Mouse (Mus musculus) myocyte (in vitro differentiated cells): ENCODE data around the gene Asna1. TPM values are rescaled to one million over a fixed set of nuclear protein-coding genes. Genes with fewer than 3 reads are reported as not detected.

ENCODE experiments used
- H3K27me3 ChIP-seq: one replicate; pipeline ENCODE4 v1.6.1; 2011; ENCODE audit not compliant: control insufficient read depth, insufficient read depth, insufficient read length
- H3K36me3 ChIP-seq: one replicate; pipeline ENCODE4 v1.6.1; 2011; ENCODE audit not compliant: control insufficient read depth, insufficient read depth
- H3K4me2 ChIP-seq: one replicate; pipeline ENCODE4 v1.6.1; 2011; ENCODE audit warnings: low read depth, control low read depth
- H3K4me3 ChIP-seq: one replicate; pipeline ENCODE4 v1.5.1; 2011; ENCODE audit warnings: mild to moderate bottlenecking, control low read depth, moderate library complexity
- H3K79me2 ChIP-seq: one replicate; pipeline ENCODE4 v1.6.1; 2011; ENCODE audit not compliant: control insufficient read depth, insufficient read depth
- H3ac ChIP-seq: one replicate; pipeline ENCODE4 v1.6.1; 2011; ENCODE audit not compliant: control insufficient read depth, insufficient read length
- CEBPB ChIP-seq: IDR thresholded peaks from 2 replicates; pipeline ENCODE4 v1.6.1; 2011; ENCODE audit warnings: mild to moderate bottlenecking, moderate library complexity; ENCODE audit not compliant: poor library complexity, insufficient read depth, severe bottlenecking
- E2F4 ChIP-seq: IDR thresholded peaks from one replicate; pipeline ENCODE4 v1.6.1; 2011; ENCODE audit warnings: mild to moderate bottlenecking, control low read depth, moderate library complexity; ENCODE audit not compliant: insufficient read depth
- MAX ChIP-seq: IDR thresholded peaks from one replicate; pipeline ENCODE4 v1.6.1; 2011; ENCODE audit warnings: low read depth, mild to moderate bottlenecking, control low read depth
- MYOD1 ChIP-seq, 3 experiments: IDR thresholded peaks; one replicate each; pipeline ENCODE4 v1.6.1; 2011; ENCODE audit warnings: control low read depth in 2 of 3, low read depth in 2 of 3, mild to moderate bottlenecking in 2 of 3, moderate library complexity in 1 of 3; ENCODE audit not compliant: insufficient read length in 2 of 3, control insufficient read depth in 1 of 3
- MYOG ChIP-seq, 3 experiments: IDR thresholded peaks; one replicate each; pipeline ENCODE4 v1.6.1; 2011; ENCODE audit warnings: control low read depth in 2 of 3, low read depth in 2 of 3, mild to moderate bottlenecking in 2 of 3; ENCODE audit not compliant: insufficient read length in 2 of 3, control insufficient read depth in 1 of 3, insufficient read depth in 1 of 3
- POLR2A ChIP-seq: IDR thresholded peaks from one replicate; pipeline ENCODE4 v1.6.1; 2011; ENCODE audit warnings: low read depth, mild to moderate bottlenecking, control low read depth, moderate library complexity; ENCODE audit not compliant: insufficient read length
- POLR2AphosphoS2 ChIP-seq: IDR thresholded peaks from one replicate; pipeline ENCODE4 v1.6.1; 2011; ENCODE audit warnings: low read depth, control low read depth; ENCODE audit not compliant: insufficient read length
- REST ChIP-seq: IDR thresholded peaks from one replicate; pipeline ENCODE4 v1.6.1; 2011; ENCODE audit warnings: mild to moderate bottlenecking, control low read depth, moderate library complexity; ENCODE audit not compliant: insufficient read depth, insufficient read length
- SRF ChIP-seq: IDR thresholded peaks from one replicate; pipeline ENCODE4 v1.6.1; 2011; ENCODE audit warnings: low read depth; ENCODE audit not compliant: control insufficient read depth, insufficient read length
- TCF12 ChIP-seq: IDR thresholded peaks from one replicate; pipeline ENCODE4 v1.6.1; 2011; ENCODE audit warnings: mild to moderate bottlenecking, control low read depth; ENCODE audit not compliant: poor library complexity, insufficient read depth, severe bottlenecking
- TCF3 ChIP-seq: IDR thresholded peaks from one replicate; pipeline ENCODE4 v1.6.1; 2011; ENCODE audit warnings: low read depth, control low read depth; ENCODE audit not compliant: insufficient read length
- USF1 ChIP-seq: IDR thresholded peaks from one replicate; pipeline ENCODE4 v1.6.1; 2011; ENCODE audit warnings: low read depth, mild to moderate bottlenecking, control low read depth, moderate library complexity
- polyA plus RNA-seq: library from polyadenylated mRNA; unstranded; fragments of >200 nt; fragmentation: generic; extraction: Trizol; gene quantifications from one replicate; pipeline ENCODE4 v1.2.1, GENCODE M21; 2012; ENCODE audit warnings: missing spikeins

The Asna1 gene
- polyA plus RNA-seq = 204 TPM

- Histone ChIP-seq H3K36me3 (peaks cover 6% of the 10 kb centered on the region), H3K4me3 (peak within 1 kb of the TSS; percentile 99), H3K79me2 (peaks cover 59% of the 10 kb centered on the region), H3K4me2 (peak within 1 kb of the TSS; percentile 99), H3ac (peak within 1 kb of the TSS; percentile 49), H3K27me3 (no peaks in the 10 kb centered on the region)
- peak; percentile 90 for TF ChIP-seq USF1
- no peak for TF ChIP-seq MAX
- no peak for TF ChIP-seq SRF
- TF ChIP-seq CEBPB = no peak
- peak; percentile 59 for TF ChIP-seq POLR2A
- TF ChIP-seq POLR2AphosphoS2 = peak; percentile 49
- TF ChIP-seq TCF12 = no peak
Measured at GRCm38 (mm10) chr8:85025098-85025932, at the start of gene Asna1. TSS of gene Asna1 (minus strand) at chr8:85025281.

GRCm38 (mm10) chr8:85074617-85075016 is 49.5 kb upstream of the Asna1 start:
- TF ChIP-seq SRF = no peak
- peak; percentile 22 for TF ChIP-seq POLR2AphosphoS2
- Histone ChIP-seq H3K27me3 (no peaks in the 10 kb centered on the region), H3K79me2 (peaks cover 3% of the 10 kb centered on the region), H3ac (no peak overlapping the region), H3K4me3 (no peak overlapping the region), H3K36me3 (peaks cover 12% of the 10 kb centered on the region), H3K4me2 (no peak overlapping the region)

GRCm38 (mm10) chr8:85074167-85074566 is 49.1 kb upstream of the Asna1 start:
- TF ChIP-seq MAX (no peak), POLR2A (no peak), SRF (no peak), CEBPB (no peak), MYOG (IDR thresholded peaks at IDR 0.05; ENCODE audit: control insufficient read depth in 1 of 3, insufficient read depth in 1 of 3, insufficient read length in 2 of 3, low read depth in 2 of 3) (no peak), REST (no peak), TCF3 (no peak), USF1 (no peak)
- Histone ChIP-seq H3ac (no peak overlapping the region), H3K4me3 (no peak overlapping the region), H3K36me3 (peaks cover 12% of the 10 kb centered on the region), H3K27me3 (no peaks in the 10 kb centered on the region), H3K79me2 (no peaks in the 10 kb centered on the region), H3K4me2 (no peak overlapping the region)

GRCm38 (mm10) chr8:85073041-85073612 is 48.0 kb upstream of the Asna1 start:
- peak overlapping the region; percentile 61 for H3K4me2 ChIP-seq

GRCm38 (mm10) chr8:85072364-85072929 is 47.4 kb upstream of the Asna1 start:
- Histone ChIP-seq H3K4me2 (peak overlapping the region; percentile 95), H3K27me3 (no peaks in the 10 kb centered on the region), H3K79me2 (no peaks in the 10 kb centered on the region), H3ac (peak overlapping the region; percentile 78), H3K36me3 (peaks cover 12% of the 10 kb centered on the region), H3K4me3 (peak overlapping the region; percentile 82)
- TF ChIP-seq MYOG (IDR thresholded peaks at IDR 0.05; ENCODE audit: control insufficient read depth in 1 of 3, insufficient read depth in 1 of 3, insufficient read length in 2 of 3, low read depth in 2 of 3) (no peak), USF1 (no peak), MAX (no peak), POLR2AphosphoS2 (no peak)

More at GRCm38 (mm10) chr8:85073041-85073612, 48.0 kb upstream of the Asna1 start:
- no peaks in the 10 kb centered on the region for H3K79me2 ChIP-seq
- TF ChIP-seq SRF (no peak), TCF3 (no peak), MAX (no peak), CEBPB (no peak), POLR2AphosphoS2 (no peak), MYOG (IDR thresholded peaks at IDR 0.05; ENCODE audit: control insufficient read depth in 1 of 3, insufficient read depth in 1 of 3, insufficient read length in 2 of 3, low read depth in 2 of 3) (no peak), TCF12 (no peak), POLR2A (no peak), E2F4 (no peak), MYOD1 (IDR thresholded peaks at IDR 0.05; ENCODE audit: control insufficient read depth in 1 of 3, insufficient read length in 2 of 3, low read depth in 2 of 3) (no peak), REST (no peak), USF1 (no peak)
- peaks cover 12% of the 10 kb centered on the region for H3K36me3 ChIP-seq
- peak overlapping the region; percentile 82 for H3K4me3 ChIP-seq
- H3ac ChIP-seq = no peak overlapping the region
- no peaks in the 10 kb centered on the region for H3K27me3 ChIP-seq
